Mouse (Mus musculus) heart, embryonic 11.5 days (tissue): ENCODE results near the gene Scaf8. TPM values are rescaled to one million over a fixed set of nuclear protein-coding genes. Genes with fewer than 3 reads are reported as not detected.

ENCODE experiments used
- ATAC-seq: fragments of 200-750 bp; cut with Nextera tagmentation; replicated peaks from 2 replicates; pipeline ENCODE4 v1.8.0; 2017; ENCODE audit warnings: moderate library complexity; ENCODE audit not compliant: insufficient number of reproducible peaks, low FRiP score, low TSS enrichment
- H3K27ac ChIP-seq: fragments of 300-500 bp; sonication (generic); 2 replicates; pipeline ENCODE4 v1.5.1; 2014; ENCODE audit warnings: mild to moderate bottlenecking, low read depth, low read length
- H3K27me3 ChIP-seq: fragments of 300-500 bp; sonication (generic); 2 replicates; pipeline ENCODE4 v1.6.1; 2014; ENCODE audit warnings: mild to moderate bottlenecking, low read length, mixed read lengths; ENCODE audit not compliant: control insufficient read depth, insufficient read depth
- H3K36me3 ChIP-seq: fragments of 300-500 bp; sonication (generic); 2 replicates; pipeline ENCODE4 v1.6.1; 2014; ENCODE audit warnings: mild to moderate bottlenecking, low read length, moderate library complexity, mixed read lengths; ENCODE audit not compliant: control insufficient read depth, insufficient read depth
- H3K4me1 ChIP-seq: fragments of 300-500 bp; sonication (generic); 2 replicates; pipeline ENCODE4 v1.6.1; 2014; ENCODE audit warnings: low read length; ENCODE audit not compliant: control insufficient read depth, insufficient read depth
- H3K4me2 ChIP-seq: fragments of 300-500 bp; sonication (generic); 2 replicates; pipeline ENCODE4 v1.6.1; 2014; ENCODE audit warnings: mild to moderate bottlenecking, moderate library complexity
- H3K4me3 ChIP-seq: fragments of 300-500 bp; sonication (generic); 2 replicates; pipeline ENCODE4 v1.5.1; 2014; ENCODE audit warnings: low read depth, low read length
- H3K9ac ChIP-seq: fragments of 300-500 bp; sonication (generic); 2 replicates; pipeline ENCODE4 v1.6.1; 2014; ENCODE audit warnings: mild to moderate bottlenecking, low read depth, low read length, moderate library complexity
- H3K9me3 ChIP-seq: fragments of 300-500 bp; sonication (generic); replicated peaks from 2 replicates; pipeline ENCODE4 v1.6.1; 2016; ENCODE audit warnings: low read length; ENCODE audit not compliant: control insufficient read depth
- WGBS: fragments of 180-500 bp; shearing (Covaris S2); extraction: QIAGEN DNeasy Blood & Tissue Kit; methylation state at CpG from one replicate; pipeline ENCODE4 v1.1.7; 2014; ENCODE audit not compliant: insufficient replicate concordance; 5-methylcytosine and 5-hydroxymethylcytosine counted together
- polyA plus RNA-seq: library from polyadenylated mRNA; unstranded; fragments of >200 nt; fragmentation: Nextera tagmentation; extraction: Ambion mirVana; gene quantifications from 2 replicates; pipeline ENCODE4 v1.2.1, GENCODE M21; 2014

Scaf8 gene
- polyA plus RNA-seq, 1 experiment from 2014 or later: 20.6 TPM

DNA sequence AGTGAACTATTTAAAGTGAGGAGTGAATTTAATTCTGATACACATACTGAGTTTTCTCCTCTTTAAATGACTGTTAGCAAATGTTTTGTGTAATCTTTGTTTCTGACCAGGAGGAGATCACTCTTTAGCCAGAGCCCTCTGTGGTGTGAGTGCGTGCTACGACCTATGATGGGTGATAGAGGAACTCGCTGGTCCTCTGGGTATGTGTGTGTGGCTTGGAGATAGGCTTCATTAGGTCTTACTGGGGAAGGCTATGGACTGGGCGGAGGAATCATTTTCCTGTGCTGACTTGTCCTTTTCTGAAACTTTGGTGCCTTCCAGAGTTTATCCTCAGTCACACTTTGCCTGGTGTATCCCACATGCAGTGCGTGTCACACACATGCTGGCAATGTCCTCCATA lies 102.3 kb downstream of the Scaf8 start:
- Histone ChIP-seq H3K4me2 (no peak overlapping the region), H3K27ac (no peak overlapping the region), H3K36me3 (peaks cover 5% of the 10 kb centered on the region; the same call in 1 of the 2 replicates), H3K9me3 (no peaks in the 10 kb centered on the region), H3K4me1 (peaks cover 16% of the 10 kb centered on the region), H3K4me3 (no peak overlapping the region), H3K9ac (no peak overlapping the region), H3K27me3 (no peaks in the 10 kb centered on the region)
- ATAC-seq: no peak
- 80% methylated on average over 5 of the region's 5 CpGs for WGBS

DNA sequence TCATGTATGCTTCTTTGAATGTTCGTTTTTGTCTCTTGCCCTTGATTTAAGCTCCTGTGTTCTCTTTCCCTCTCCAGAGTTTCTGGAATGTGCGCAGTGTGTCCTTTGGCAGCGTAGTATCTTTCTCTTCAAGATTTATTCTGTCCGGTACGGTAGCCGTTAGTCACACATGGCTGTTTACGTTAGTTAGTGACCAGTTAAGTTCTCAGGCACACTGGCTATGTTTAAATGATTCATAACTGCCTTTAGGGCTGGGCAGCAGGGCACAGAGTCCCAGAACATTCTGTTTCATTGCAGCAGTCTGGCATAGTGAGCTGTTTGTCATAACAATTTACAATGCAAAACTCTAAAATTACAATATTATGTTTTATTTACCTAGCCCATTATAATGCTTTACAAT lies 103.6 kb downstream of the Scaf8 start:
- Histone ChIP-seq H3K4me1 (peaks cover 16% of the 10 kb centered on the region), H3K27ac (no peak overlapping the region), H3K27me3 (no peaks in the 10 kb centered on the region), H3K9ac (no peak overlapping the region), H3K4me2 (no peak overlapping the region), H3K9me3 (no peaks in the 10 kb centered on the region), H3K36me3 (peaks cover 5% of the 10 kb centered on the region; the same call in 1 of the 2 replicates), H3K4me3 (no peak overlapping the region)
- no peak for ATAC-seq
- 82% methylated on average over 7 of the region's 7 CpGs for whole genome bisulfite sequencing

DNA sequence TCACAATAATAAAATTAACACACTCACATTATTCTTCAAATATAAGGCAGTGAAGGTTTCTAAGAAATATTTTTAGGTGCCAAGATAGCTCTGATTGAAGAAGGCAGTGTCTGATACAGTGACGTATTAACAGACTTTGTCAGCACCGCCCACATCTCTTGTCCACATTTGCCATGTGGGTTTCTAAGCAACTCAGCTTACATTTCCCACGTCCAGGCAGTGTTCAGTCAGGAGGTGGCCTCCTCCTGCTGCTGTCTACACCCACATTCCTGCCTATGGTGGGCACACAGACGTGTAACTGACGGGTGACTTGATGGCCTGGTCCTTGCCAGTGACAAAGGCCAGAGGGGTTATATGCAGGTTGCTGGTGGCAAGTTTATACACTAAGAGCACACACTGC lies 104.1 kb downstream of the Scaf8 start:
- Histone ChIP-seq H3K27me3 (no peaks in the 10 kb centered on the region), H3K4me3 (no peak overlapping the region), H3K27ac (no peak overlapping the region), H3K9ac (no peak overlapping the region), H3K36me3 (peaks cover 5% of the 10 kb centered on the region; the same call in 1 of the 2 replicates), H3K4me2 (no peak overlapping the region), H3K4me1 (peaks cover 16% of the 10 kb centered on the region), H3K9me3 (no peaks in the 10 kb centered on the region)
- peak; percentile 33; the same call in 1 of the 2 replicates for ATAC-seq
- 51% methylated on average over 5 of the region's 5 CpGs for WGBS

DNA sequence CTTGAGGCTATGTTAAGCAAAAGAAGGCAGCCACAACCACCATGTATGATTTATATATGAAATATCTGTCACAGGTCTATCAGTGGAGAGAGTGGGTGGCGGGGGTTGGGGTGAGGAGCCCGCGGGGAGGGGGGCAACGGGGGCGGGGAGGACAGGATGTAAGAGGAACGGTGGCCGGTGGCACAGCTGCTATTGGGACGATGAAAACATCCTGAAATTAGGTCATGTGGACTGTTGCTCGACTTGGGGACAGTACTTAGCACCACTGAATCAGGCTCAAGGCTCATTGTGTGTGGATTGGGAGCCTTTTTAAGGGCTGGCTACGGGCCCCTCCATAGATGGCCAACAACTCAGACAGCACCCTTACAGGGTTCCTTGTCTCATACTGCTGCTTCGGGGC lies 105.4 kb downstream of the Scaf8 start:
- Histone ChIP-seq H3K4me1 (peaks cover 16% of the 10 kb centered on the region), H3K4me2 (no peak overlapping the region), H3K27ac (no peak overlapping the region), H3K27me3 (no peaks in the 10 kb centered on the region), H3K9ac (no peak overlapping the region), H3K4me3 (no peak overlapping the region), H3K9me3 (no peaks in the 10 kb centered on the region), H3K36me3 (no peaks in the 10 kb centered on the region)
- WGBS: 58% methylated on average over 11 of the region's 11 CpGs
- ATAC-seq: no peak

DNA sequence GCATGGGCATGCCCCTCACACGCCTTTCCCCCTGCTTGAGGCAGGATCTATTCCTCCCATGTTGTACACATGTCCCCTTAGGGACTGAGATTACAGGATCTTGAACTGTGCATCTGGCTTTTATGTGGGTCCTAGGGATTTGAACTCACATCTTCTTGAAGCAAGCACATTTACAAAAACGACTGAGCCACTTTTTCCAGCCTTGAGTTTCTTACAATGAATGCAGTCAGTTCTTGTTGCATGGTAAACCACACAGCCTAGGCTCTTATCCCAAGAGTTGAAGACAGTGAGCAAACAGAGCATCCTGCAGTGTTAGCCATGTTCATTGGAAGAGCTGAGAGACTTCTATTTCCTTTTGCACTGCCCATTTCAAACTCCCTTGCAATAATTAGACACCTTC lies 108.3 kb downstream of the Scaf8 start:
- H3K9ac ChIP-seq: no peak overlapping the region
- peaks cover 16% of the 10 kb centered on the region for H3K4me1 ChIP-seq
- no peak overlapping the region for H3K27ac ChIP-seq
- H3K4me2 ChIP-seq: no peak overlapping the region
- no peak for ATAC-seq
- H3K9me3 ChIP-seq: no peaks in the 10 kb centered on the region
- no peaks in the 10 kb centered on the region for H3K36me3 ChIP-seq
- H3K4me3 ChIP-seq: no peak overlapping the region
- no peaks in the 10 kb centered on the region for H3K27me3 ChIP-seq
- 58% methylated on average over 2 of the region's 2 CpGs for WGBS

DNA sequence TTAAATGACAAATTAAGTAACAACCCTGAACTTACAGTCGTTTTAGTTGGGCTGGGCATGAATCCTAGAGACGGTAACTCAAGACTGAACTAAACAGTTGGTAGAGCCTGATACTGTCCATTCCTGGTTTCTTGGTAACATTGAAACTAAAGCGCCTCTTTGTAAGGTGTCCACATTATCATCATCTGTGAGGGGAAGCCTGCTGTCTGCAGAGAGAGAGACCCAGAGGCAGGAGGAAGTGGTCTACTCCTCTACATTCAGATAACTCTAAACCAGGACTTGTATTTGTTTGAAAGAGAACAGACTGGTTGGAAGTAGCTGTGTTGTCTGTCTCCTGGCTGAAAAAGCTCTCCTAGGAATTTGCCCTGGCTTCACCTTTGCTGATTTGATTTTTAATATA lies 108.9 kb downstream of the Scaf8 start:
- no peak for ATAC-seq
- H3K4me3 ChIP-seq: no peak overlapping the region
- 57% methylated on average over 3 of the region's 3 CpGs for WGBS
- no peak overlapping the region for H3K27ac ChIP-seq
- no peaks in the 10 kb centered on the region for H3K27me3 ChIP-seq
- H3K36me3 ChIP-seq: no peaks in the 10 kb centered on the region
- peaks cover 15% of the 10 kb centered on the region for H3K4me1 ChIP-seq
- no peak overlapping the region for H3K4me2 ChIP-seq
- H3K9ac ChIP-seq: no peak overlapping the region
- H3K9me3 ChIP-seq: no peaks in the 10 kb centered on the region

DNA sequence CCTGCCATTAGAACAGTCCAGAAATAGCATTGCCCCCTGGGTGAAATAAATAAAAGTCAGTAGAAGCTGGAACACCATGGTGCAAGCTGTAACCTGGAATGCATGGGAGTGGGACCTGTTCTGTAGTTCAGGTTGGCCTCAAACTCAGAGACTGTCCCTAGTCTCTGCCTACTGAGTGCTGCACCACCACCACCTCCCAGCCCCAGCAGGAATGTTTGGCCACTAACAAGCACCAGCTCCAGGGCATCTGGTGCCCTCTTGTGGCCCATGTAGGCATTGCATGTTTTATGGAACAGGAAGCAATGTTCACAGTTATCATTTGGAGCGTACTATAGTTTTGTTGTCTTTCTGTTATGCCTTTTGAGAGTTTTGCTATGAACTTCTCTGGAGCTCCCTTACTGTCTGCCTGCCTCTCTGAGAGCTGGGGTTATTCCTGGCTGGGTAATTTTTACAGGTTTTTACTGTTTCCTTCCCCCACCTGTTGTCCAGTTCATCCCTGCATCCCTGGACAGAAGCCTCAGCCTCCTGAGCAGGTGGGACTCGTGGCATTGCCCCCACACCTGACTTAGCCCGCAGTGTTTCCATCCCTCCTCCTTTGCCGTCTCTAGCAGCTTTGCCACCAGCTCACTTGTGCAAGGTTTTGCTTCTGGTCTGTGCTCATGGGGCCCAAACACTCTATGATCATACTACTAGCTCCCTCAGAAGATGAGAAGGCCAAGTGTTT lies 109.8 kb downstream of the Scaf8 start:
- whole genome bisulfite sequencing: 50% methylated on average over 4 of the region's 4 CpGs
- peaks cover 10% of the 10 kb centered on the region for H3K4me1 ChIP-seq
- no peak overlapping the region for H3K9ac ChIP-seq
- H3K36me3 ChIP-seq: no peaks in the 10 kb centered on the region
- H3K27me3 ChIP-seq: no peaks in the 10 kb centered on the region
- H3K27ac ChIP-seq: no peak overlapping the region
- no peak overlapping the region for H3K4me2 ChIP-seq
- no peak overlapping the region for H3K4me3 ChIP-seq
- 0 out of 2 replicates have a peak, but pooled peaks have one; percentile 62 for ATAC-seq
- H3K9me3 ChIP-seq: no peaks in the 10 kb centered on the region

DNA sequence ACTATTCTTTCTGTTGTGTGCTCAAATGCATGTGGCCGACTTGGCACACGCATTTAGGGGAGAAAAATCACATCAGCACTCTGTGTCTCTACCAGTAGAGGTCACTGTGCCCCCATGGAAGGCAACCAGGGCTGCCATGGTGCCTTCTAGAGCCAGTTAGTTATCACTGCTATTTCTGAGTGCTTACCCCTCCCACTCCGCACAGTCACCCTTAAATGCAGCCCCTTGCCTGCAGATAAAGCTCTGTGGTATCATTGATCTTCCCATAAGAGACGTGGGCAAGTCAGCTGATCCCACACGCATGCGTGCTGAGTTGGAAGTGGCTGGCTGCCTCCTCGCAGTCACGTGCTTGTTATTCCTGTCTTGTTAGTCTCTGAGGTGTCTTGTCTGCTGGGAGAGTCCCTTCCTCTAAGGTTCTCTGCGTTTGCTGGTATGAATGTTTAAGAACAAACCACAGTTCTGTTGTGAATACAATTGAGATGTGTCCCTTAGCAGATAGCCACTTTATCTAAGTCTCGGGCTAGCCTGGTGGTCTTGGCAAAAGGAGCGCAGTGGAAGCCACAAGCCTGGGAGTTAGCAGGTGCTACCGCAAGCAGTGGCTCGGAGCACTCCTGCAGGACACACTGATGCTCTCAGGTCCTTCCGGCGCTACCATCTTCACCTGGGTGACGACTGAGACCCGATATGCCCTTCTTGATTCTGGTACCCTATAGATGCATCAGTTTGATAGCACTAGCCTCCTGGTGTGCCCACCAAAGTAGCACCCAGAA lies 115.6 kb downstream of the Scaf8 start:
- H3K27me3 ChIP-seq: no peaks in the 10 kb centered on the region
- H3K9me3 ChIP-seq: no peaks in the 10 kb centered on the region
- H3K36me3 ChIP-seq: no peaks in the 10 kb centered on the region
- H3K27ac ChIP-seq: no peak overlapping the region
- no peak overlapping the region; the same call in 1 of the 2 replicates for H3K4me3 ChIP-seq
- H3K9ac ChIP-seq: no peak overlapping the region
- peak overlapping the region; percentile 44 for H3K4me2 ChIP-seq
- WGBS: 57% methylated on average over 17 of the region's 17 CpGs
- H3K4me1 ChIP-seq: no peaks in the 10 kb centered on the region
- peak; percentile 70 for ATAC-seq
